Mouse (Mus musculus): ENCODE measurements around the gene C130026I21Rik. TPM values are rescaled to one million over a fixed set of nuclear protein-coding genes. Genes with fewer than 3 reads are reported as not detected.

Gene C130026I21Rik
- 10 to 100 TPM; 14.1 to 41.4 TPM for polyA plus RNA-seq (2017; shearing (Covaris generic))

GRCm38 (mm10) chr1:85270466-85270865, at the start of gene C130026I21Rik:
Gene C130026I21Rik (minus strand): TSS chr1:85270566.

GRCm38 (mm10) chr1:85109753-85110152, 160.6 kb downstream of the C130026I21Rik start, which contains the start of gene A530032D15Rik:
Gene A530032D15Rik (minus strand): TSS chr1:85109853.

GRCm38 (mm10) chr1:85099864-85100263, 170.5 kb downstream of the C130026I21Rik start, which contains the start of gene Gm10553:
Gene Gm10553 (plus strand): TSS chr1:85100164.

Other genes with a start within 250 kb of the C130026I21Rik start
- not detected for gene Gm10553, start 170.4 kb downstream of the C130026I21Rik start, polyA plus RNA-seq (2017; shearing (Covaris generic))
- 1 to 10 TPM; 1.3 to 4.5 TPM for gene A530032D15Rik, start 160.7 kb downstream of the C130026I21Rik start, polyA plus RNA-seq (2017; shearing (Covaris generic))